Mouse (Mus musculus): ENCODE measurements around the gene Acaa1a. TPM values are rescaled to one million over a fixed set of nuclear protein-coding genes. Genes with fewer than 3 reads are reported as not detected.
"Not testable (repeated sequence)": the region's sequence is repeated elsewhere in the genome, so short reads cannot be mapped to it uniquely, and the experiment has no call there.

The Acaa1a gene
- polyA plus RNA-seq, 1 experiment from 2014 or later = 131 TPM

- WGBS = 75% methylated on average over 7 of the region's 7 CpGs
- Histone ChIP-seq H3K36me3 (ENCODE audit: control insufficient read depth, insufficient read depth, low read length) (no peaks in the 10 kb centered on the region), H3K4me3 (replicated peaks; ENCODE audit: low read length) (no peak within 1 kb of the TSS), H3K27ac (ENCODE audit: low read length) (no peak within 1 kb of the TSS), H3K27me3 (ENCODE audit: control insufficient read depth, insufficient read depth, low read length) (no peaks in the 10 kb centered on the region), H3K4me2 (ENCODE audit: low read depth, low read length) (no peak within 1 kb of the TSS), H3K4me1 (ENCODE audit: control insufficient read depth, insufficient read depth, low read length) (no peaks in the 10 kb centered on the region), H3K9me3 (replicated peaks; ENCODE audit: control insufficient read depth, low read length) (no peaks in the 10 kb centered on the region), H3K9ac (ENCODE audit: low read length) (no peak within 1 kb of the TSS)
- no peak for ATAC-seq (ENCODE audit: insufficient read depth, low FRiP score)
These were observed 25.8 kb downstream of the Acaa1a start, which contains the start of gene Slc22a14 for GRCm38 (mm10) chr9:119365284-119365683. Gene Slc22a14, minus strand, starts transcription at chr9:119365553.

GRCm38 (mm10) chr9:119368367-119368766 is 28.9 kb downstream of the Acaa1a start:
- 87% methylated on average over 3 of the region's 3 CpGs for WGBS

DNA sequence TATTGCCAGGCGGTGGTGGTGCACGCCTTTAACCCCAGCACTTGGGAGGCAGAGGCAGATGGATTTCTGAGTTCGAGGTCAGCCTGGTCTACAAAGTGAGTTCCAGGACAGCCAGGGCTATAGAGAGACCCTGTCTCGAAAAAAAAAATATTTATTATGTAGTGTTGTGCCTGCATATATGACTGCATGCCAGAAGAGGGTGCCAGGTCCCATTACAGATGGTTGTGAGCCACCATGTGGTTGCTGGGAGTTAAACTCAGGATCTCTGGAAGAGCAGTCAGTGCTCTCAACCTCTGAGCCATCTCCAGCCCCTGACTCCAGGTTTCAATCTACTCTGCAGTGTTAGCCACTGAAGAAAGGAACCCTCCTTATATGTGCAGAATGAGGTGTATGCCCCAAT is 31.3 kb downstream of the Acaa1a start:
- ATAC-seq (ENCODE audit: insufficient read depth, low FRiP score); H3K4me1 ChIP-seq (ENCODE audit: control insufficient read depth, insufficient read depth, low read length); H3K9ac ChIP-seq (ENCODE audit: low read length); H3K36me3 ChIP-seq (ENCODE audit: control insufficient read depth, insufficient read depth, low read length); H3K27me3 ChIP-seq (ENCODE audit: control insufficient read depth, insufficient read depth, low read length); H3K27ac ChIP-seq (ENCODE audit: low read length); H3K9me3 ChIP-seq (replicated peaks; ENCODE audit: control insufficient read depth, low read length); H3K4me2 ChIP-seq (ENCODE audit: low read depth, low read length); H3K4me3 ChIP-seq (replicated peaks; ENCODE audit: low read length): not testable (repeated sequence)
- 83% methylated on average over 4 of the region's 4 CpGs for WGBS

More at GRCm38 (mm10) chr9:119368367-119368766, 28.9 kb downstream of the Acaa1a start:
- no peaks in the 10 kb centered on the region for H3K27me3 ChIP-seq (ENCODE audit: control insufficient read depth, insufficient read depth, low read length)
- no peak overlapping the region for H3K4me3 ChIP-seq (replicated peaks; ENCODE audit: low read length)
- no peaks in the 10 kb centered on the region for H3K4me1 ChIP-seq (ENCODE audit: control insufficient read depth, insufficient read depth, low read length)
- no peak for ATAC-seq (ENCODE audit: insufficient read depth, low FRiP score)
- H3K36me3 ChIP-seq (ENCODE audit: control insufficient read depth, insufficient read depth, low read length) = no peaks in the 10 kb centered on the region
- no peaks in the 10 kb centered on the region for H3K9me3 ChIP-seq (replicated peaks; ENCODE audit: control insufficient read depth, low read length)
- H3K4me2 ChIP-seq (ENCODE audit: low read depth, low read length) = no peak overlapping the region
- H3K27ac ChIP-seq (ENCODE audit: low read length) = no peak overlapping the region
- H3K9ac ChIP-seq (ENCODE audit: low read length) = no peak overlapping the region

GRCm38 (mm10) chr9:119371251-119371650 is 31.8 kb downstream of the Acaa1a start:
- Histone ChIP-seq H3K9ac (ENCODE audit: low read length) (no peak overlapping the region), H3K4me3 (replicated peaks; ENCODE audit: low read length) (no peak overlapping the region), H3K27me3 (ENCODE audit: control insufficient read depth, insufficient read depth, low read length) (no peaks in the 10 kb centered on the region), H3K36me3 (ENCODE audit: control insufficient read depth, insufficient read depth, low read length) (no peaks in the 10 kb centered on the region), H3K27ac (ENCODE audit: low read length) (no peak overlapping the region), H3K4me1 (ENCODE audit: control insufficient read depth, insufficient read depth, low read length) (no peaks in the 10 kb centered on the region), H3K9me3 (replicated peaks; ENCODE audit: control insufficient read depth, low read length) (no peaks in the 10 kb centered on the region), H3K4me2 (ENCODE audit: low read depth, low read length) (no peak overlapping the region)
- no peak for ATAC-seq (ENCODE audit: insufficient read depth, low FRiP score)
- 60% methylated on average over 4 of the region's 4 CpGs for WGBS

DNA sequence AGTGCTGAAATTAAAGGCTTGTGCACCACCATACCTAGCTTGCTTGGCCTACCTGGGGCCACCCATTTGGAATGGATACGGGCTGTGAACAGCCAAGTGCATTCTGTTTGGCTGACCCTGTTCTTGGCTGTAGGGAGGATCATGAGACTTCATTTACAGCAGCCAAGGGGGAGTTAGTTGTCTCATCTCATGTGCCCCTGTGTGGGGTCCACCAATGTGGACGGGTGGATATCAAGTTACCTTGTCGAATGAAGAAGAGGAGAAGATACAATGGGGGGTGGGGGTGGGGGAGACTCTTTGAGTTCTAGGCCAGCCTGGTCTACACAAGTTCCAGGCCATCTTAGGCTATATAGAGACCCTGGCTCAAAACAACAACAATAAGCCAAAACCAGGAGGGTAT is 35.5 kb downstream of the Acaa1a start:
- H3K4me3 ChIP-seq (replicated peaks; ENCODE audit: low read length) = no peak overlapping the region
- H3K27ac ChIP-seq (ENCODE audit: low read length) = no peak overlapping the region
- WGBS = 68% methylated on average over 3 of the region's 3 CpGs
- no peak for ATAC-seq (ENCODE audit: insufficient read depth, low FRiP score)
- H3K36me3 ChIP-seq (ENCODE audit: control insufficient read depth, insufficient read depth, low read length) = no peaks in the 10 kb centered on the region
- no peaks in the 10 kb centered on the region for H3K9me3 ChIP-seq (replicated peaks; ENCODE audit: control insufficient read depth, low read length)
- H3K4me1 ChIP-seq (ENCODE audit: control insufficient read depth, insufficient read depth, low read length) = no peaks in the 10 kb centered on the region
- H3K9ac ChIP-seq (ENCODE audit: low read length) = no peak overlapping the region
- H3K4me2 ChIP-seq (ENCODE audit: low read depth, low read length) = no peak overlapping the region
- no peaks in the 10 kb centered on the region for H3K27me3 ChIP-seq (ENCODE audit: control insufficient read depth, insufficient read depth, low read length)

DNA sequence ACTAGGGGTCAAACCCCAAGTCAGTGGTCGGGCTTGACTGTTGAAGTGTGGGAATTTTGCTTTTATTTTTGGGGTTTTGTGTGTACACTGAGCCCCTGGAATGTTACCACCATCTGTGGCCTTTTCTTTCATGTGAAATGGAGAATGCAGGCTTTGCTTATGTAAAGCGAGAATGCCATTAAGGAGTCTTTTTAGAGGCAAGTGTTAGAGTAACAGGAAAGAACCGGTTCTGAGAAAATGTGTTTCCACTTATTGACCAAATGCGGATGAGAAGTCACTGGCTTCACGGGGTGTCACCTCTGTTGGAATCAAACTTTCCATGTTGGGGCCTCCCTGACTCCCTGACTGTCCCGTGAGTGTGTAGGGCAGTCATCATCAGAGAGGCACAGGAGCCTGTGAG is 36.1 kb downstream of the Acaa1a start:
- no peaks in the 10 kb centered on the region for H3K36me3 ChIP-seq (ENCODE audit: control insufficient read depth, insufficient read depth, low read length)
- no peaks in the 10 kb centered on the region for H3K9me3 ChIP-seq (replicated peaks; ENCODE audit: control insufficient read depth, low read length)
- ATAC-seq (ENCODE audit: insufficient read depth, low FRiP score) = no peak
- H3K27ac ChIP-seq (ENCODE audit: low read length) = no peak overlapping the region
- 60% methylated on average over 6 of the region's 6 CpGs for WGBS
- no peaks in the 10 kb centered on the region for H3K4me1 ChIP-seq (ENCODE audit: control insufficient read depth, insufficient read depth, low read length)
- H3K27me3 ChIP-seq (ENCODE audit: control insufficient read depth, insufficient read depth, low read length) = no peaks in the 10 kb centered on the region
- H3K4me2 ChIP-seq (ENCODE audit: low read depth, low read length) = no peak overlapping the region
- no peak overlapping the region for H3K9ac ChIP-seq (ENCODE audit: low read length)
- H3K4me3 ChIP-seq (replicated peaks; ENCODE audit: low read length) = no peak overlapping the region

- Histone ChIP-seq H3K4me1 (ENCODE audit: control insufficient read depth, insufficient read depth, low read length) (no peaks in the 10 kb centered on the region), H3K27me3 (ENCODE audit: control insufficient read depth, insufficient read depth, low read length) (no peaks in the 10 kb centered on the region), H3K36me3 (ENCODE audit: control insufficient read depth, insufficient read depth, low read length) (no peaks in the 10 kb centered on the region), H3K27ac (ENCODE audit: low read length) (no peak overlapping the region), H3K4me2 (ENCODE audit: low read depth, low read length) (no peak overlapping the region), H3K4me3 (replicated peaks; ENCODE audit: low read length) (no peak overlapping the region), H3K9ac (ENCODE audit: low read length) (no peak overlapping the region), H3K9me3 (replicated peaks; ENCODE audit: control insufficient read depth, low read length) (no peaks in the 10 kb centered on the region)
- WGBS = 78% methylated on average over 4 of the region's 4 CpGs
- no peak for ATAC-seq (ENCODE audit: insufficient read depth, low FRiP score)
These were observed 38.8 kb downstream of the Acaa1a start for GRCm38 (mm10) chr9:119378231-119378630.

- Histone ChIP-seq H3K4me2 (ENCODE audit: low read depth, low read length) (no peak overlapping the region), H3K27me3 (ENCODE audit: control insufficient read depth, insufficient read depth, low read length) (no peaks in the 10 kb centered on the region), H3K9ac (ENCODE audit: low read length) (no peak overlapping the region), H3K4me3 (replicated peaks; ENCODE audit: low read length) (no peak overlapping the region), H3K36me3 (ENCODE audit: control insufficient read depth, insufficient read depth, low read length) (no peaks in the 10 kb centered on the region), H3K4me1 (ENCODE audit: control insufficient read depth, insufficient read depth, low read length) (no peaks in the 10 kb centered on the region), H3K27ac (ENCODE audit: low read length) (no peak overlapping the region), H3K9me3 (replicated peaks; ENCODE audit: control insufficient read depth, low read length) (no peaks in the 10 kb centered on the region)
- WGBS = 56% methylated on average over 6 of the region's 6 CpGs
- no peak for ATAC-seq (ENCODE audit: insufficient read depth, low FRiP score)
These were observed 43.1 kb downstream of the Acaa1a start for GRCm38 (mm10) chr9:119382603-119383002.

- no peak overlapping the region for H3K9ac ChIP-seq (ENCODE audit: low read length)
- WGBS = 48% methylated on average over 5 of the region's 5 CpGs
- no peak overlapping the region for H3K4me3 ChIP-seq (replicated peaks; ENCODE audit: low read length)
- no peaks in the 10 kb centered on the region for H3K4me1 ChIP-seq (ENCODE audit: control insufficient read depth, insufficient read depth, low read length)
- no peak overlapping the region for H3K27ac ChIP-seq (ENCODE audit: low read length)
- no peaks in the 10 kb centered on the region for H3K27me3 ChIP-seq (ENCODE audit: control insufficient read depth, insufficient read depth, low read length)
- no peak overlapping the region for H3K4me2 ChIP-seq (ENCODE audit: low read depth, low read length)
- no peaks in the 10 kb centered on the region for H3K36me3 ChIP-seq (ENCODE audit: control insufficient read depth, insufficient read depth, low read length)
- no peak for ATAC-seq (ENCODE audit: insufficient read depth, low FRiP score)
- H3K9me3 ChIP-seq (replicated peaks; ENCODE audit: control insufficient read depth, low read length) = no peaks in the 10 kb centered on the region
These were observed 49.5 kb downstream of the Acaa1a start for GRCm38 (mm10) chr9:119388956-119389355.

GRCm38 (mm10) chr9:119390214-119390613 is 50.7 kb downstream of the Acaa1a start:
- no peak for ATAC-seq (ENCODE audit: insufficient read depth, low FRiP score)
- H3K9me3 ChIP-seq (replicated peaks; ENCODE audit: control insufficient read depth, low read length) = no peaks in the 10 kb centered on the region
- no peaks in the 10 kb centered on the region for H3K36me3 ChIP-seq (ENCODE audit: control insufficient read depth, insufficient read depth, low read length)
- H3K4me1 ChIP-seq (ENCODE audit: control insufficient read depth, insufficient read depth, low read length) = no peaks in the 10 kb centered on the region
- no peak overlapping the region for H3K4me3 ChIP-seq (replicated peaks; ENCODE audit: low read length)
- H3K27ac ChIP-seq (ENCODE audit: low read length) = no peak overlapping the region
- H3K4me2 ChIP-seq (ENCODE audit: low read depth, low read length) = no peak overlapping the region
- no peak overlapping the region for H3K9ac ChIP-seq (ENCODE audit: low read length)
- WGBS = 86% methylated on average over 2 of the region's 2 CpGs
- H3K27me3 ChIP-seq (ENCODE audit: control insufficient read depth, insufficient read depth, low read length) = no peaks in the 10 kb centered on the region
